Mouse (Mus musculus) ovary, adult 10 weeks (tissue): Measurements from ENCODE around the gene Vmn2r5. TPM values are rescaled to one million over a fixed set of nuclear protein-coding genes. Genes with fewer than 3 reads are reported as not detected.

Source experiments
- polyA plus RNA-seq: library from polyadenylated mRNA; stranded (reverse); fragments of 350-450 nt; fragmentation: Illumina TruSeq; extraction: RNeasy Lipid Tissue Mini Kit (QIAGEN cat#74804); gene quantifications from one replicate; pipeline ENCODE4 v1.2.3, GENCODE M21; 2014

The Vmn2r5 gene
- polyA plus RNA-seq: not detected

DNA sequence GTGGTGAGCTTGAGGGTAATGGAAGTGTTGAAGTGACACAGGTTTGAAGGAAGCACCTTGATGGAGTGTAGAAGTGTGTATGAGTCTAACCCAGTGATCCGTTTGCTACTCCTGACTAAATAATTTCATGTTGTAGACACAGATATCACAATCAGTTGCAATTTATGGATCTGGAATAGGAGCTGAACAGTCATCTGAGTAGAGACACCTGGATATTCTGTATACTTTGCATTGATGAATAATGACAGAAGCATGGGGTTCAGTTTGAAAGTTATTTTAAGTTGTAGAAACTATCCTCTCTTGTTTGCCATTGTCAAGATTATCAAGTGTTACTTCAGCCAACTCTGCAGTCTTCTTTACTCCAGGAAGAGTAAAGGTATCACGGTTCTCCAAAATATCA, at the start of gene Vmn2r5:
Vmn2r5 (minus strand) TSS at position 101 of the 400 bp plus-strand sequence.

Other genes starting within 250 kb of the Vmn2r5 start
- gene Vmn2r3, start 220.1 kb downstream of the Vmn2r5 start, polyA plus RNA-seq: not detected
- gene Vmn2r4, start 94.5 kb downstream of the Vmn2r5 start, polyA plus RNA-seq: not detected
- gene Vmn2r6, start 56.0 kb upstream of the Vmn2r5 start, polyA plus RNA-seq: not detected